Mouse (Mus musculus): ENCODE data around the gene Rab11fip4.

- TF ChIP-seq GATA1 (IDR thresholded peaks at IDR 0.05; ENCODE audit: low read length): no peak
- no peak for TF ChIP-seq TAL1 (IDR thresholded peaks at IDR 0.05; ENCODE audit: low read length)
Measured at GRCm38 (mm10) chr11:79736232-79737006, 145.4 kb downstream of the Rab11fip4 start.
